Mouse (Mus musculus) gastrocnemius, postnatal 4 days (tissue): ENCODE results near the gene Sri. TPM values are rescaled to one million over a fixed set of nuclear protein-coding genes. Genes with fewer than 3 reads are reported as not detected.

Source experiments
- DNase-seq, 2 experiments: peaks; one replicate each; pipeline ENCODE4 v3.0.0; 2021 to 2022; ENCODE audit warnings: low spot score in 2 of 2, mixed read lengths in 2 of 2
- total RNA-seq, 2 experiments: library from RNA; stranded (reverse); gene quantifications; 2 replicates each; pipeline ENCODE4 v1.2.3; 2021

Gene Sri
- total RNA-seq, 2 experiments from 2014 or later, result 76.8 to 84.5 TPM

GRCm38 (mm10) chr5:8095689-8096088, 49.8 kb downstream of the Sri start:
- no peak for DNase-seq

- DNase-seq, result no peak
Observed at GRCm38 (mm10) chr5:8111691-8112090, 65.8 kb downstream of the Sri start.

- DNase-seq, result no peak
Observed at GRCm38 (mm10) chr5:8112246-8112645, 66.4 kb downstream of the Sri start.

GRCm38 (mm10) chr5:8116561-8117168, 70.8 kb downstream of the Sri start:
- DNase-seq, result no peak

Other genes with a start within 250 kb of the Sri start
- 10 to 100 TPM; 31.9 to 32.8 TPM for gene Steap4, start 85.6 kb upstream of the Sri start, total RNA-seq